Mouse (Mus musculus): ENCODE measurements around the gene Ccdc96.

GRCm38 (mm10) chr5:36440741-36441140 lies 43.6 kb upstream of the Ccdc96 start:
- no peak for TF ChIP-seq POLR2A (IDR thresholded peaks at IDR 0.05; ENCODE audit: borderline replicate concordance, extremely low read depth, low read depth, low read length)
- no peak for TF ChIP-seq CTCF (IDR thresholded peaks at IDR 0.05; ENCODE audit: insufficient read depth, low read length)

Measured in lung, adult 2 months (tissue).